Mouse (Mus musculus) forebrain, embryonic 16.5 days (tissue): ENCODE data around the gene Akain1. TPM values are rescaled to one million over a fixed set of nuclear protein-coding genes. Genes with fewer than 3 reads are reported as not detected.
A peak's percentile ranks its signal among the peaks of the same experiment; 100 is the strongest.

ENCODE experiments used
- ATAC-seq: fragments of 200-750 bp; cut with Nextera tagmentation; 2 replicates; pipeline ENCODE4 v1.8.0; 2017; ENCODE audit warnings: mild to moderate bottlenecking, moderate library complexity
- H3K27ac ChIP-seq: fragments of 300-500 bp; sonication (generic); 2 replicates; pipeline ENCODE4 v1.5.1; 2014; ENCODE audit warnings: low read length, control low read depth
- H3K27me3 ChIP-seq: fragments of 300-500 bp; sonication (generic); replicated peaks from 2 replicates; pipeline ENCODE4 v1.6.1; 2014; ENCODE audit warnings: low read length; ENCODE audit not compliant: control insufficient read depth, insufficient read depth
- H3K36me3 ChIP-seq: fragments of 300-500 bp; sonication (generic); 2 replicates; pipeline ENCODE4 v1.6.1; 2014; ENCODE audit not compliant: control insufficient read depth, insufficient read depth
- H3K4me1 ChIP-seq: fragments of 300-500 bp; sonication (generic); replicated peaks from 2 replicates; pipeline ENCODE4 v1.6.1; 2014; ENCODE audit warnings: low read length; ENCODE audit not compliant: control insufficient read depth, insufficient read depth
- H3K4me2 ChIP-seq: fragments of 300-500 bp; sonication (generic); 2 replicates; pipeline ENCODE4 v1.6.1; 2014; ENCODE audit warnings: mild to moderate bottlenecking, low read length, control low read depth
- H3K4me3 ChIP-seq: fragments of 300-500 bp; sonication (generic); replicated peaks from 2 replicates; pipeline ENCODE4 v1.5.1; 2014; ENCODE audit warnings: mild to moderate bottlenecking, low read length, control low read depth
- H3K9ac ChIP-seq: fragments of 300-500 bp; sonication (generic); replicated peaks from 2 replicates; pipeline ENCODE4 v1.6.1; 2014; ENCODE audit warnings: low read depth, low read length, control low read depth
- H3K9me3 ChIP-seq: fragments of 300-500 bp; sonication (generic); 2 replicates; pipeline ENCODE4 v1.6.1; 2016; ENCODE audit warnings: low read length; ENCODE audit not compliant: control insufficient read depth
- WGBS: fragments of 180-500 bp; shearing (Covaris S2); extraction: QIAGEN DNeasy Blood & Tissue Kit; methylation state at CpG from one replicate; pipeline ENCODE4 v1.1.7; 2014; 5-methylcytosine and 5-hydroxymethylcytosine counted together
- polyA plus RNA-seq: library from polyadenylated mRNA; unstranded; fragments of >200 nt; fragmentation: Nextera tagmentation; extraction: Ambion mirVana; gene quantifications from 2 replicates; pipeline ENCODE4 v1.2.1, GENCODE M21; 2015

Gene Akain1
- polyA plus RNA-seq, 1 experiment from 2014 or later: 0.43 TPM

DNA sequence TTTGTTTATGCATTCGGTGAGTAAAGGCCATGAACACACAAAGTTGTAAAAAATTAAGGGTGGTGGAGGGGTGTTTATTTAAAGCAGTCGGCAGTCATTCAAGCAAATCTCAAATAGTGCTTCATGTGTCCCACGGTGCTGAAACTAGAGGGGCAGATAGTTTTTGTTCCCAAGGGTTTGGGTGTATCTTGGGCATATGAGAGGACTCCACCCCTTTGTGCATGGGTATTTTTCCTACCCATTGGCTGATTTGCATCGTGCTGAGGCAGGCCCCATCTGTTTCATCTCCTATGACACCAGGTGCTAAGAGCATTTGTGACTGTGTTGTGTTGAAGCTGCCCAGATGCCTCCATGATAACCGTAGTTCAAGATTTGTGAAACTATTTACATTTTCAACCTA lies 1.3 kb upstream of the Akain1 start:
- H3K36me3 ChIP-seq: no peaks in the 10 kb centered on the region
- H3K27ac ChIP-seq: no peak overlapping the region
- no peak overlapping the region for H3K9ac ChIP-seq
- ATAC-seq: no peak
- H3K4me2 ChIP-seq: no peak overlapping the region
- 65% methylated on average over 5 of the region's 5 CpGs for WGBS
- H3K4me1 ChIP-seq: peaks cover 15% of the 10 kb centered on the region
- no peak overlapping the region for H3K4me3 ChIP-seq
- H3K27me3 ChIP-seq: peaks cover 42% of the 10 kb centered on the region
- no peaks in the 10 kb centered on the region for H3K9me3 ChIP-seq

DNA sequence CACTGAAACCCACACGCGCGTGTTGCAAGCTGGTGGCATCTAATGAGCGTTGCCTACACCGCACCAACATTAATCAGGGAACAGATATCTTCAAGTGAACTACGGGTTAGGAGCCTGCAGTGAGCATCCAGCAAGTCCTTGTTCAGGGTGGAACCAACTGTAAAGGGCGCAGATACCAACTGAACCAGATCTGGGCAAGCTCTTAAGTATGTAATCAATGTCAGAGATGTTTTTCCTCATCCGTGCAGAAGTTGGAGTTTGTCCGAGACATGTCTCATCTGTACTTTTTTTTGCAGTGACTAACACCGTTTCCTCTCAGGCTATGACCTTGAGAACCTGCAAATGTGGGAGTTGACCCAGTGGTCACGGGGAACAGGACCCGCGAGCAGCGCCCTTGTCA lies 640 bp upstream of the Akain1 start:
- Histone ChIP-seq H3K9me3 (no peaks in the 10 kb centered on the region), H3K27me3 (peaks cover 42% of the 10 kb centered on the region), H3K27ac (no peak overlapping the region), H3K4me1 (peaks cover 15% of the 10 kb centered on the region), H3K9ac (no peak overlapping the region; the same call in 1 of the 2 replicates), H3K4me2 (peak overlapping the region; percentile 92), H3K36me3 (no peaks in the 10 kb centered on the region), H3K4me3 (peak overlapping the region; percentile 67)
- 32% methylated on average over 14 of the region's 14 CpGs for WGBS
- ATAC-seq: no peak

DNA sequence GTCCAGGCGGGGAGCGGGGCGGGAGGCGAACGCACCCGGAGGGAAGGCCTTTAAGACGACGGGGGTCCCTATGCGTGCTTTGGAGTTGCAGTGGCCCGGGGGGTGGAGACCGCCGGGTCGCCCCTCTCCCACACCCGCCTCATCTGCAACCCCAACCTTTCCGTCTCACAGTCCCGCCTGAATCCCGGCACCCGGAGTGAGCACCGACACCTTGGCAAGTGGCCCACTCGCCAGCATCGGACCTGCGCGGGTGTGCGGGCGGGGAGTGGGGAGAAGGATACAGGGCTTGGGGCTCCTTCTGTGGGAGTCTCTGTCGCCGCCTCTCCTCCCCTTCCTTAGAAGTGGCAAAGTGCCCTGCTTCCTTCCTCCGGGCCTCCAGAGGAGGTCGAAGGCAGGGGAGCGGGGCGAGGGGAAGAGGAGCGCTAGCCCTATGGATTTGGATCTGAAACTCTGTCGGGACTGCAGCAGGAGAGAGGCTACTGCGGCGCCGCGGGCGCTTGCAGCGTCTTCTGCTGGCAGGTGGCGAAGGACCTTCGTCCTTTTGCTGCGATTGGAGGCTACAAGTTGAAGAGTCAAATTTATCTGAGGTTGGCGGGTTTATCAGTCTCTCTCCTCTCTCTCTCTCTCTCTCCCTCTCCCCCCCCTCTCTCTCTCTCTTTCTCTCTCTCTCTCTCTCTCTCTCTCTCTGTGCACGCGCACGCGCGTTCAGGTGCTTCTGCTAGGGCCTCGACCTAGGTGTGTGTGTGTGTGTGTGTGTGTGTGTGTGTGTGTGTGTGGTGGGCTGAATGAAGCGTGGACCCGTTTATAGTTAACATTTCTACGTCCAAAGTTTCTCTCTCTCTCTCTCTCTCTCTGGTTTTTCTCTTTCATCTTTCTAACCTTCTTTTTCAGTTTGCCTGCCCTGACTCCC lies 700 bp downstream of the Akain1 start:
- peak overlapping the region; percentile 92 for H3K4me2 ChIP-seq
- H3K9ac ChIP-seq: peak overlapping the region; percentile 60
- WGBS: under 1% methylated on average over 49 of the region's 52 CpGs
- H3K9me3 ChIP-seq: no peaks in the 10 kb centered on the region
- H3K27me3 ChIP-seq: peaks cover 42% of the 10 kb centered on the region
- peak overlapping the region; percentile 67 for H3K4me3 ChIP-seq
- H3K36me3 ChIP-seq: no peaks in the 10 kb centered on the region
- H3K4me1 ChIP-seq: peaks cover 15% of the 10 kb centered on the region
- ATAC-seq: peak; percentile 60
- H3K27ac ChIP-seq: no peak overlapping the region

DNA sequence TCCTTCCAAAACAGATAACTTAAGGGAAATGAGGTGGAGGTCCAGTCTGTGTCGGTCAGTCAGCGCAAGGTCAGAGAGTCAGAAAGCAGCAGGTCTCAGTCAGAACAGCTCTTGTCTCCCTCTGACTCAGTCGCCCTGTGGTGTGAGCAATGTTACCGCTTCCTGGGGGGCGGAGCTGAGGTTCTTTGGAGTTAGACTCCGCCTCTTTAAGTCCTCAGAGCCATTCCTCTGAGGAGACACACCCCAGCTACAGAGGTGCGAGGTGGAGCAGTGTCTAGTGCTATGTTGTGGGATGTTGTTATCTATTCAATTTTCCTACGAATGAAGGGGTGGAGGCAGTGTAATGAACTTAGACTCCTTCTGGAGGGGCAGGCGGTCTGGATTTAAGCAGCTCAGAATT lies 1.9 kb downstream of the Akain1 start:
- Histone ChIP-seq H3K4me1 (peaks cover 15% of the 10 kb centered on the region), H3K27me3 (peaks cover 42% of the 10 kb centered on the region), H3K4me3 (no peak overlapping the region), H3K36me3 (no peaks in the 10 kb centered on the region), H3K4me2 (no peak overlapping the region), H3K9me3 (no peaks in the 10 kb centered on the region), H3K27ac (no peak overlapping the region), H3K9ac (no peak overlapping the region)
- no peak for ATAC-seq
- 15% methylated on average over 9 of the region's 9 CpGs for WGBS

DNA sequence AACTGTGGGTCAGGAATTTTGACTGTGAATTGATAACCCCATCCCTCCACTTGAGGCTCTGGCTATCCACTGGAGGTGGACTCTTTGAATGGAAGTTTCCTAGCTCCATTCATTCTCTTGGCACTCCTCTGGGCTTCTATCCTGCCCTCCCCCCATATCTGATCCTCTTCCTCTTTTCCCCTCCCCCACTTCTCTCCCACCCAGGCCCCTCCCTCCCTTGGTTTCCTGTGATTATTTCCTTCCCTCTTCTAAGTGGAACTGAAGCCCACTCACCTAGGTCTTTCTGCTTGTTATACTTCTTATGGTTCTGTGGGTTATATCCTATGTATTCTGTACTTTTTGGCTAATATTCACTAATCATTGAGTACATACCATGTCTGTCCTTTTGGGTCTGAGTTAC lies 9.6 kb downstream of the Akain1 start:
- H3K9me3 ChIP-seq: no peaks in the 10 kb centered on the region
- H3K9ac ChIP-seq: no peak overlapping the region
- H3K4me3 ChIP-seq: no peak overlapping the region
- H3K36me3 ChIP-seq: no peaks in the 10 kb centered on the region
- H3K27me3 ChIP-seq: no peaks in the 10 kb centered on the region
- H3K4me2 ChIP-seq: no peak overlapping the region
- ATAC-seq: no peak
- H3K4me1 ChIP-seq: no peaks in the 10 kb centered on the region
- H3K27ac ChIP-seq: no peak overlapping the region

DNA sequence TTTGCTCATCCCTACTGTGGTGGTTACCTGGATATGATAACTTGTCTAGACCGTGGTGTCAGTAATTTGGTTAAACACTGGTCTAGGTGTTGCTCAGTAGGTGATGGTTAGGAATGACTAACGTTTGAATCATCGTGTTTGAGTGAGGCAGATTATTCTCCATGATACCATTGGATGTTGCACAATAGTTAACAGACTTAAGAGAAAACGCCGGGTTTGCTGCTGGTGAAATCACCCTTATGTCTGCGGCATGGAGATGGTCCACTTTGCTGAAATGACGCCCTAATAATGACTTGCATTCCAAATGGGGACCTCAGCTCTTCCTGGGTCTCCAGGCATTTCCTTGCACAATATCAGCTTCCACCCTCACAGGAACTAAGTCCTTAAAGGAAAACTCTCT lies 22.6 kb downstream of the Akain1 start:
- H3K4me3 ChIP-seq: no peak overlapping the region
- no peak overlapping the region for H3K9ac ChIP-seq
- no peaks in the 10 kb centered on the region for H3K9me3 ChIP-seq
- peaks cover 2% of the 10 kb centered on the region; the same call in 1 of the 2 replicates for H3K4me1 ChIP-seq
- 90% methylated on average over 7 of the region's 7 CpGs for WGBS
- no peaks in the 10 kb centered on the region for H3K36me3 ChIP-seq
- no peak overlapping the region for H3K4me2 ChIP-seq
- ATAC-seq: no peak
- H3K27me3 ChIP-seq: no peaks in the 10 kb centered on the region
- no peak overlapping the region for H3K27ac ChIP-seq

DNA sequence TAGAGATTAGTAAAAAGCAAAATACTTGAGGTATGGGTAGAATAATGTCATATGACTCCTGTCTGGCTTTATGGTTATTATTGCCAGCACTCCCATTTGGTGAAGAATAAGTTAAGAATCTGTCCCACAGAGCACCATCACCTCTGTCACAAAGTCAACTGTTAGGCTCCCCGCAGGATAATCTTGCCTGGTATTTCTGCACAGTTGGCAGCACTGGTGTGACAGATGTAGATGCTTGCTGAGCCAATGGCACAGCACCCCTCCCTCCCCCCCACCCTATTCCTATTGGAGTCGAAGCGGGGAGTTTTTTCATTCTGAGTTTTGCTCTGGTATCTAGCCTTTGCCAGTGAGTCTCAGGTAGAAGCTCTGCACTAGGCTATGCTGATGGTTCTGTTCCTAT lies 23.9 kb downstream of the Akain1 start:
- H3K27me3 ChIP-seq: no peaks in the 10 kb centered on the region
- no peaks in the 10 kb centered on the region for H3K9me3 ChIP-seq
- H3K27ac ChIP-seq: no peak overlapping the region
- no peaks in the 10 kb centered on the region for H3K36me3 ChIP-seq
- no peak overlapping the region for H3K4me3 ChIP-seq
- H3K9ac ChIP-seq: no peak overlapping the region
- 49% methylated on average over 3 of the region's 3 CpGs for WGBS
- H3K4me1 ChIP-seq: peaks cover 2% of the 10 kb centered on the region; the same call in 1 of the 2 replicates
- peak; percentile 69 for ATAC-seq
- H3K4me2 ChIP-seq: no peak overlapping the region

DNA sequence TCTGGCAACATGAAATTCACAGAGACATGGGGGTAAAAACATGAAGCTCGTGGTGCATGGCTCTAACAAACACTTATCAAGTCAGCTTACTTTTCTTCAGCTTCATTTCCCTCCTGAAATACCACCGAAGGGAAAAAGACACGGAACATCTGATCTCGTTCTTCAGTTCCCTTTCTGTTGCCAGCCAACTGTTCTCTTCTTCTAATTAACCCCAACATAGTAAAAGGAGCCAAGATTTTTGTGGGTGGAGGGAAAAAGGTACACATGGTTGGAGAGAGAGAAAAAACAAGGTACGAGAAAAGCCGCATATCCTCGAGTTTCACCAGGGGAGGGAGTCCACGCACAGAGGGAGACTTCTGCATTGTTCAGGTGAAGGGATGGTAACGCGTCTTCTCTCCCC lies 32.0 kb downstream of the Akain1 start:
- WGBS: 29% methylated on average over 10 of the region's 10 CpGs
- no peaks in the 10 kb centered on the region for H3K36me3 ChIP-seq
- peak; percentile 20; the same call in 1 of the 2 replicates for ATAC-seq
- peak overlapping the region; percentile 2; the same call in 1 of the 2 replicates for H3K4me2 ChIP-seq
- no peak overlapping the region for H3K27ac ChIP-seq
- no peak overlapping the region for H3K9ac ChIP-seq
- no peaks in the 10 kb centered on the region for H3K9me3 ChIP-seq
- H3K4me1 ChIP-seq: no peaks in the 10 kb centered on the region; the same call in none of the 2 replicates
- 0 out of 2 replicates have a peak, but pooled peaks cover 3% of the 10 kb centered on the region for H3K27me3 ChIP-seq
- H3K4me3 ChIP-seq: no peak overlapping the region

DNA sequence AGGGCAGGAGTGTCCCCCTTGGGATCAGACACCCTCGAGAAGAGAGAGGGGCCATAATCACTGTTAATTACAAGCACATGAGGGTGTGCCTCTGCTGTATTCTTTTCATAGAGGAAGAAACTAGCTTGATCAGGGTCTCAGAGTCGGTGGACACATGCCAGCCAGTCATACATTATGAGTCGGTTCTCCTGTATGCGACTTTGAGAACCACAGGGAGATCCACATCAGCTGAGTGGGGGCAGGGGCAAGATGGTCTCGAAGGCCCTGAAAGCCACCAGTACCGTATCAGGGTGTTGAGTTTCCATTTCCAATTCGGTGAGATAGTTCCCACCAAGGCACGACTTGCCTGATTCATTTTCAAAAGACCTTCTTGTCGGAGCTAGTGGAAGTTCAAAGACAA lies 33.3 kb downstream of the Akain1 start:
- Histone ChIP-seq H3K4me2 (no peak overlapping the region), H3K4me1 (no peaks in the 10 kb centered on the region; the same call in none of the 2 replicates), H3K27me3 (0 out of 2 replicates have a peak, but pooled peaks cover 3% of the 10 kb centered on the region), H3K4me3 (no peak overlapping the region), H3K9me3 (no peaks in the 10 kb centered on the region), H3K9ac (no peak overlapping the region), H3K27ac (no peak overlapping the region), H3K36me3 (no peaks in the 10 kb centered on the region)
- ATAC-seq: no peak
- WGBS: 70% methylated on average over 9 of the region's 9 CpGs
